ENCODE assay signal across 13 mouse cellular contexts in genomic region chr15:78863852-78864253, GRCm38 (mm10). TPM values are rescaled to one million over a fixed set of nuclear protein-coding genes. Genes with fewer than 3 reads are reported as not detected.
DNase-seq lines count a peak whose midpoint lies in the region; ATAC-seq lines count a peak whose summit lies in the region.
"Had no signal": no experiment of that assay in that cellular context is flagged by ENCODE, and none has a peak within 500 bp of the region (broad histone marks: within the 10 kb centered on the region; RNA-seq: fewer than 3 reads in every experiment).

No protein-coding gene starts in this region.

- no peaks in the 10 kb centered on the region for H3K79me2 ChIP-seq in macrophage (ENCODE audit: inconsistent target)

- no peaks in the 10 kb centered on the region for H3K27me3 ChIP-seq in forebrain, embryonic 10.5 days (ENCODE audit: poor library complexity, severe bottlenecking)
- no peaks in the 10 kb centered on the region for H3K27me3 ChIP-seq in forebrain, embryonic 13.5 days

- no peaks in the 10 kb centered on the region for H3K36me3 ChIP-seq in forebrain, embryonic 10.5 days (replicated peaks)
- H3K36me3 ChIP-seq in forebrain, embryonic 13.5 days (ENCODE audit: poor library complexity, severe bottlenecking) = no peaks in the 10 kb centered on the region
- no peaks in the 10 kb centered on the region for H3K36me3 ChIP-seq in macrophage (ENCODE audit: inconsistent target)
- H3K36me3 ChIP-seq: heart, embryonic 10.5 days had no signal

- peaks cover 32% of the 10 kb centered on the region for H3K4me1 ChIP-seq in forebrain, embryonic 10.5 days
- peaks cover 21% of the 10 kb centered on the region for H3K4me1 ChIP-seq in forebrain, embryonic 13.5 days

- H3K9ac ChIP-seq in forebrain, embryonic 13.5 days = no peak overlapping the region

- WGBS in forebrain, embryonic 10.5 days = 52% methylated on average over 13 of the region's 13 CpGs
- 48% methylated on average over 13 of the region's 13 CpGs for WGBS in forebrain, embryonic 13.5 days
- 29% methylated on average over 13 of the region's 13 CpGs for WGBS in macrophage (ENCODE audit: missing documents)

- H3K4me2 ChIP-seq in forebrain, embryonic 13.5 days = no peak overlapping the region

- 0 out of 2 replicates have a peak overlapping the region, but pooled peaks have one; percentile 51 for H3K27ac ChIP-seq in forebrain, embryonic 10.5 days
- no peak overlapping the region for H3K27ac ChIP-seq in forebrain, embryonic 13.5 days
- H3K27ac ChIP-seq in macrophage = peak overlapping the region; percentile 52
- H3K27ac ChIP-seq: heart, embryonic 10.5 days had no signal

- DNase-seq in forebrain, embryonic 10.5 days (ENCODE audit: extremely low spot score, low spot score) = no peak
- peak; percentile 47 for DNase-seq in ovary, postnatal 36 days (ENCODE audit: low spot score)
- DNase-seq in ovary, postnatal 10 days (ENCODE audit: low spot score) = no peak
- no peak for DNase-seq in urinary bladder, postnatal 14 days (ENCODE audit: low spot score)
- no peak for DNase-seq in layer of hippocampus, adult 9-11 months
- DNase-seq: cerebellum, adult 11-12 months; right cerebral cortex, postnatal 4 days had no signal

- H3K9me3 ChIP-seq in forebrain, embryonic 10.5 days = no peaks in the 10 kb centered on the region
- no peaks in the 10 kb centered on the region for H3K9me3 ChIP-seq in forebrain, embryonic 13.5 days (replicated peaks)
- H3K9me3 ChIP-seq: heart, embryonic 10.5 days had no signal

- no peak overlapping the region for H3K4me3 ChIP-seq in forebrain, embryonic 10.5 days
- H3K4me3 ChIP-seq in forebrain, embryonic 13.5 days = no peak overlapping the region
- H3K4me3 ChIP-seq in macrophage (ENCODE audit: inconsistent target) = peak overlapping the region; percentile 0; the same call in 1 of the 2 replicates
- H3K4me3 ChIP-seq: heart, embryonic 10.5 days; myocyte had no signal

- ATAC-seq in forebrain, embryonic 13.5 days = no peak
- ATAC-seq in erythroid progenitor cell, adult 5-6 weeks (replicated peaks; ENCODE audit: low FRiP score, poor library complexity, severe bottlenecking) = no peak

RNA-seq across cellular contexts. Expression of gene Lgals2, which starts 8.5 kb away (rescaled TPM):
- polyA plus RNA-seq in forebrain, embryonic 10.5 days (2016; fragmentation: Nextera tagmentation; extraction: Ambion mirVana) = not detected in 2 replicates
- not detected in 2 replicates for polyA plus RNA-seq in forebrain, embryonic 13.5 days (2015; fragmentation: Nextera tagmentation; extraction: Ambion mirVana)
- not detected for total RNA-seq in macrophage (2018; cell fraction: chromatin; rRNA removed)
- total RNA-seq in macrophage (2018; cell fraction: cytosol; rRNA removed) = not detected
- not detected for total RNA-seq in macrophage (2018; cell fraction: nucleus; rRNA removed)
- not detected in 3 replicates for polyA plus RNA-seq in macrophage (2018)
- not detected in 2 replicates for total RNA-seq in erythroid progenitor cell, adult 5-6 weeks (2015; ENCODE audit: low replicate concordance)
- not detected in 2 replicates for total RNA-seq in erythroid progenitor cell, adult 5-6 weeks (2017; ENCODE audit: low replicate concordance)
- total RNA-seq: left cerebral cortex, postnatal 14 days had no signal

RNA-seq across cellular contexts. Expression of gene Gga1, which starts 13.1 kb away (rescaled TPM):
- 46.8 and 52.6 TPM in 2 replicates for polyA plus RNA-seq in forebrain, embryonic 10.5 days (2016; fragmentation: Nextera tagmentation; extraction: Ambion mirVana)
- 50.3 and 53.7 TPM in 2 replicates for polyA plus RNA-seq in forebrain, embryonic 13.5 days (2015; fragmentation: Nextera tagmentation; extraction: Ambion mirVana)
- 100 to 1,000 TPM in 24 of 26 experiments, 10 to 100 TPM in 2; 71.9 to 245 (median 168) TPM for total RNA-seq in macrophage (2018; cell fraction: chromatin; rRNA removed)
- total RNA-seq in macrophage (2018; cell fraction: cytosol; rRNA removed) = 10 to 100 TPM; 65.1 to 86.4 (median 78.3) TPM
- total RNA-seq in macrophage (2018; cell fraction: nucleus; rRNA removed) = 100 to 1,000 TPM in 15 of 26 experiments, 10 to 100 TPM in 11; 55.6 to 160 (median 110) TPM
- polyA plus RNA-seq in macrophage (2018) = 54.0 to 74.5 TPM (median 65.4 TPM) in 3 replicates
- total RNA-seq in erythroid progenitor cell, adult 5-6 weeks (2015; ENCODE audit: low replicate concordance) = 22.0 and 25.2 TPM in 2 replicates
- 3.5 and 6.0 TPM in 2 replicates for total RNA-seq in erythroid progenitor cell, adult 5-6 weeks (2017; ENCODE audit: low replicate concordance)

RNA-seq across cellular contexts. Expression of gene Cdc42ep1, which starts 21.4 kb away (rescaled TPM):
- 12.6 and 12.7 TPM in 2 replicates for polyA plus RNA-seq in forebrain, embryonic 10.5 days (2016; fragmentation: Nextera tagmentation; extraction: Ambion mirVana)
- polyA plus RNA-seq in forebrain, embryonic 13.5 days (2015; fragmentation: Nextera tagmentation; extraction: Ambion mirVana) = 5.0 and 5.5 TPM in 2 replicates
- 1 to 10 TPM in 2 of 26 experiments, under 1 TPM in 2, not detected in 22; 0.41 to 1.3 (median 1.1) TPM for total RNA-seq in macrophage (2018; cell fraction: chromatin; rRNA removed)
- total RNA-seq in macrophage (2018; cell fraction: cytosol; rRNA removed) = under 1 TPM in 5 of 26 experiments, not detected in 21; 0.04 to 0.57 (median 0.09) TPM
- under 1 TPM in 3 of 26 experiments, not detected in 23; 0.29 to 0.86 (median 0.29) TPM for total RNA-seq in macrophage (2018; cell fraction: nucleus; rRNA removed)
- not detected in 3 replicates for polyA plus RNA-seq in macrophage (2018)
- total RNA-seq in erythroid progenitor cell, adult 5-6 weeks (2015; ENCODE audit: low replicate concordance) = not detected in 2 replicates
- not detected in 2 replicates for total RNA-seq in erythroid progenitor cell, adult 5-6 weeks (2017; ENCODE audit: low replicate concordance)

RNA-seq across cellular contexts. Expression of gene Gm49510, which starts 35.6 kb away (rescaled TPM):
- polyA plus RNA-seq in forebrain, embryonic 10.5 days (2016; fragmentation: Nextera tagmentation; extraction: Ambion mirVana) = 0.23 and 0.35 TPM in 2 replicates
- 0.15 and 0.16 TPM in 2 replicates for polyA plus RNA-seq in forebrain, embryonic 13.5 days (2015; fragmentation: Nextera tagmentation; extraction: Ambion mirVana)
- total RNA-seq in macrophage (2018; cell fraction: chromatin; rRNA removed) = 1 to 10 TPM in 9 of 26 experiments, under 1 TPM in 10, not detected in 7; 0.31 to 2.4 (median 0.98) TPM
- total RNA-seq in macrophage (2018; cell fraction: cytosol; rRNA removed) = 1 to 10 TPM in 1 of 26 experiments, under 1 TPM in 22, not detected in 3; 0.10 to 1.0 (median 0.40) TPM
- total RNA-seq in macrophage (2018; cell fraction: nucleus; rRNA removed) = 1 to 10 TPM in 1 of 26 experiments, under 1 TPM in 14, not detected in 11; 0.18 to 1.1 (median 0.66) TPM
- polyA plus RNA-seq in macrophage (2018) = 0.25 to 0.59 TPM in 2 of 3 replicates, not detected in the other
- total RNA-seq in erythroid progenitor cell, adult 5-6 weeks (2015; ENCODE audit: low replicate concordance) = 1.3 TPM in 1 of 2 replicates, not detected in the other
- not detected in 2 replicates for total RNA-seq in erythroid progenitor cell, adult 5-6 weeks (2017; ENCODE audit: low replicate concordance)

RNA-seq across cellular contexts. Expression of gene Sh3bp1, which starts 35.7 kb away (rescaled TPM):
- 21.0 and 21.5 TPM in 2 replicates for polyA plus RNA-seq in forebrain, embryonic 10.5 days (2016; fragmentation: Nextera tagmentation; extraction: Ambion mirVana)
- polyA plus RNA-seq in forebrain, embryonic 13.5 days (2015; fragmentation: Nextera tagmentation; extraction: Ambion mirVana) = 3.7 and 5.4 TPM in 2 replicates
- total RNA-seq in macrophage (2018; cell fraction: chromatin; rRNA removed) = 100 to 1,000 TPM in 17 of 26 experiments, 10 to 100 TPM in 9; 18.8 to 471 (median 176) TPM
- total RNA-seq in macrophage (2018; cell fraction: cytosol; rRNA removed) = 100 to 1,000 TPM in 11 of 26 experiments, 10 to 100 TPM in 15; 31.5 to 168 (median 84.8) TPM
- total RNA-seq in macrophage (2018; cell fraction: nucleus; rRNA removed) = 100 to 1,000 TPM in 14 of 26 experiments, 10 to 100 TPM in 12; 22.3 to 199 (median 104) TPM
- 67.4 to 90.3 TPM (median 70.9 TPM) in 3 replicates for polyA plus RNA-seq in macrophage (2018)
- 17.7 and 21.4 TPM in 2 replicates for total RNA-seq in erythroid progenitor cell, adult 5-6 weeks (2015; ENCODE audit: low replicate concordance)
- 0.26 and 7.1 TPM in 2 replicates for total RNA-seq in erythroid progenitor cell, adult 5-6 weeks (2017; ENCODE audit: low replicate concordance)
